Mouse (Mus musculus): ENCODE measurements around the gene Tesmin. TPM values are rescaled to one million over a fixed set of nuclear protein-coding genes. Genes with fewer than 3 reads are reported as not detected.

The Tesmin gene
- total RNA-seq, 1 experiment from 2014 or later, result 0.81 TPM

- ATAC-seq (ENCODE audit: extremely low read depth, insufficient number of reproducible peaks, low FRiP score, poor library complexity, severe bottlenecking), result peak; percentile 45; the same call in 1 of the 2 replicates
Measured at GRCm38 (mm10) chr19:3378614-3379013, 10.0 kb upstream of the Tesmin start.

GRCm38 (mm10) chr19:3388061-3388460 is 596 bp upstream of the Tesmin start:
- ATAC-seq (ENCODE audit: extremely low read depth, insufficient number of reproducible peaks, low FRiP score, poor library complexity, severe bottlenecking), result no peak

GRCm38 (mm10) chr19:3389089-3389488 is 432 bp downstream of the Tesmin start:
- ATAC-seq (ENCODE audit: extremely low read depth, insufficient number of reproducible peaks, low FRiP score, poor library complexity, severe bottlenecking), result peak; percentile 81

- ATAC-seq (ENCODE audit: extremely low read depth, insufficient number of reproducible peaks, low FRiP score, poor library complexity, severe bottlenecking), result no peak
Measured at GRCm38 (mm10) chr19:3392384-3392783, 3.7 kb downstream of the Tesmin start.

- ATAC-seq (ENCODE audit: extremely low read depth, insufficient number of reproducible peaks, low FRiP score, poor library complexity, severe bottlenecking), result no peak
Measured at GRCm38 (mm10) chr19:3394216-3394615, 5.6 kb downstream of the Tesmin start.

GRCm38 (mm10) chr19:3400057-3400456 is 11.4 kb downstream of the Tesmin start:
- no peak for ATAC-seq (ENCODE audit: extremely low read depth, insufficient number of reproducible peaks, low FRiP score, poor library complexity, severe bottlenecking)

GRCm38 (mm10) chr19:3401504-3401903 is 12.8 kb downstream of the Tesmin start:
- ATAC-seq (ENCODE audit: extremely low read depth, insufficient number of reproducible peaks, low FRiP score, poor library complexity, severe bottlenecking), result no peak

- ATAC-seq (ENCODE audit: extremely low read depth, insufficient number of reproducible peaks, low FRiP score, poor library complexity, severe bottlenecking), result no peak
Measured at GRCm38 (mm10) chr19:3401943-3402342, 13.3 kb downstream of the Tesmin start.

GRCm38 (mm10) chr19:3402390-3402789 is 13.7 kb downstream of the Tesmin start:
- no peak for ATAC-seq (ENCODE audit: extremely low read depth, insufficient number of reproducible peaks, low FRiP score, poor library complexity, severe bottlenecking)

- no peak for ATAC-seq (ENCODE audit: extremely low read depth, insufficient number of reproducible peaks, low FRiP score, poor library complexity, severe bottlenecking)
Measured at GRCm38 (mm10) chr19:3404030-3404429, 15.4 kb downstream of the Tesmin start.

GRCm38 (mm10) chr19:3405531-3406281 is 17.0 kb downstream of the Tesmin start:
- no peak for ATAC-seq (ENCODE audit: extremely low read depth, insufficient number of reproducible peaks, low FRiP score, poor library complexity, severe bottlenecking)

- peak; percentile 20; the same call in 1 of the 2 replicates for ATAC-seq (ENCODE audit: extremely low read depth, insufficient number of reproducible peaks, low FRiP score, poor library complexity, severe bottlenecking)
Measured at GRCm38 (mm10) chr19:3414268-3414733, 25.6 kb downstream of the Tesmin start, which contains the start of gene Gal. Gal (minus strand) TSS chr19:3414544.

GRCm38 (mm10) chr19:3419251-3419650 is 30.6 kb downstream of the Tesmin start:
- no peak for ATAC-seq (ENCODE audit: extremely low read depth, insufficient number of reproducible peaks, low FRiP score, poor library complexity, severe bottlenecking)

- no peak for ATAC-seq (ENCODE audit: extremely low read depth, insufficient number of reproducible peaks, low FRiP score, poor library complexity, severe bottlenecking)
Measured at GRCm38 (mm10) chr19:3422488-3422887, 33.8 kb downstream of the Tesmin start.

GRCm38 (mm10) chr19:3422981-3423380 is 34.3 kb downstream of the Tesmin start:
- peak; percentile 73 for ATAC-seq (ENCODE audit: extremely low read depth, insufficient number of reproducible peaks, low FRiP score, poor library complexity, severe bottlenecking)

GRCm38 (mm10) chr19:3424214-3424613 is 35.6 kb downstream of the Tesmin start:
- no peak for ATAC-seq (ENCODE audit: extremely low read depth, insufficient number of reproducible peaks, low FRiP score, poor library complexity, severe bottlenecking)

- no peak for ATAC-seq (ENCODE audit: extremely low read depth, insufficient number of reproducible peaks, low FRiP score, poor library complexity, severe bottlenecking)
Measured at GRCm38 (mm10) chr19:3428057-3428830, 39.6 kb downstream of the Tesmin start.

- ATAC-seq (ENCODE audit: extremely low read depth, insufficient number of reproducible peaks, low FRiP score, poor library complexity, severe bottlenecking), result no peak
Measured at GRCm38 (mm10) chr19:3429156-3429816, 40.6 kb downstream of the Tesmin start.

- no peak for ATAC-seq (ENCODE audit: extremely low read depth, insufficient number of reproducible peaks, low FRiP score, poor library complexity, severe bottlenecking)
Measured at GRCm38 (mm10) chr19:3431066-3431465, 42.4 kb downstream of the Tesmin start.
